Mouse (Mus musculus): ENCODE results near the gene Ogfrl1.

Ogfrl1 gene

GRCm38 (mm10) chr1:23352895-23353294 lies 44.7 kb downstream of the Ogfrl1 start:
- CTCF ChIA-PET = no interaction called here

DNA sequence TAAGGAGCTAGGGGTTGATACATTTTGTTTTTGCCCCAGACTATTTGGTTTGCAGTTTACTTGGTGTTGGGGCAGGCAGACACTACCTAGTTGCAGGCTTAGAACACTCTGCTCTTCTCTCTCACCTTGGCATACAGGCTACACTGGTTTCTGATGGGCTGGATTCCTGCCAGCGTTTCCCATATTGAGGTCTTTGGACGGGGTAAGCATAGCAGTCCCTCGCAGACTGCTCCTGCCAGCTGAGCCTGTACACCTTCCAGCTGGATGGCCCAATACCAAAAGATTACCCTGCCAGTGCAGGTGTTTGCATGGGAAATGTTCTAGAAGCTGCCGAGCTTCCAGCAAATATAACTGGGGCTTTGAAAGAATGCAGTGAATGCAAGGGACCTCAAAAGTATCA lies 45.8 kb downstream of the Ogfrl1 start:
- CTCF ChIA-PET = no interaction called here

- CTCF ChIA-PET = no interaction called here
Measured at GRCm38 (mm10) chr1:23345633-23346032, 51.9 kb downstream of the Ogfrl1 start.

DNA sequence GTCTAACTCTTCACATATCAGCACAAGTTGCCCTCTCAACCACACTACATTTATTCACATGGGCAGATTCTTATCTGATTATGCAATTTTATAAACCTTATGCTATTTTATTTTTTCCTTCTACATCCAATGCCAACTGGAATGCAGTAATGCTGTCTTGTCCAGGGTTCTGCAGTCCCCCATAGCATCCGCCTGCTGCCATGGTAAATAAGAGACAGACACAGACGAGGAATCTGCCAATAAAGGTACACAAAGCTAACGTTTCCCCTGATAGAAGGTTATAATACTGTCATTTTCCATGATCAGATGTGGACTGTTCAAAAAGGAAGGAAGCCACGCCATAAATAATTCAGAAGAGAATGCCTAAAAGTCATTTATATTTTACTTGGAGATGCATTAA lies 54.7 kb downstream of the Ogfrl1 start:
- CTCF ChIA-PET = no interaction called here

DNA sequence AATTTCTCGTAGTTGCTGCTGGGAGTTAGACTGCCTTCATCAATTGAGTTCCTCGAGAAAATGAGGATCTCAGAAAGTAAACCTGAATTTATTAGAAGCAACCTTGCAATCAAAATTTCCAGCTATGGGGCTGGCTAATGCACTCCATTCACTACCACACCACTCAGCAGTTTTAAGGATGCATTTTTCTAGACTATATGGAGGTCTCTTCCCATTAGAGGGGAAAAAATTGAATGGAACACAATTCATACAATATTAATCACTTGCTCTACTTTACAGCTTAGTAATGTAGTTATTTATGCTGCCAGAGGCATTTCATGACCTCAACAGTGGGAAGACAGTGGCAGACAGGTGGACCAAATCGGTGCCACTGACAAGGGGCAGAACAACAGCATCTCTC lies 55.3 kb downstream of the Ogfrl1 start:
- CTCF ChIA-PET = no interaction called here

- CTCF ChIA-PET = no interaction called here
Measured at GRCm38 (mm10) chr1:23335726-23336363, 61.7 kb downstream of the Ogfrl1 start.

DNA sequence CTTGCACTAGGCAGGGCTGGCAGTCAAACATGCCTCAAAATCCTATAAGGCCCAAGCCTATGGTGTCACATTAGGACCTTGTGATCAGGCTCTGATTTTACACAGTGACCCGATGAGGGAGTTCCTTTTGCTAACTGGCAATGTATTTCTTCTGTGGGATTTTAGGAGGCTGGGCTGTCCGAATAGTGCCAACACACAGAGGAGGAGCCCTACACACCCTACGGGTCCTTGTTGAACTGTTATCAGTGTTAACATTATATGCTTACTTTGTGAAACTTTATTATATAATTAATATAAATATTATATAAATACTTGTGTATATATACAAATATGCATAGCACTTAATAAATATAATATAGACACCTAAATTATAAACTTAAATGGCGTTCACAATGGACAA lies 62.5 kb downstream of the Ogfrl1 start:
- CTCF ChIA-PET = no interaction called here

DNA sequence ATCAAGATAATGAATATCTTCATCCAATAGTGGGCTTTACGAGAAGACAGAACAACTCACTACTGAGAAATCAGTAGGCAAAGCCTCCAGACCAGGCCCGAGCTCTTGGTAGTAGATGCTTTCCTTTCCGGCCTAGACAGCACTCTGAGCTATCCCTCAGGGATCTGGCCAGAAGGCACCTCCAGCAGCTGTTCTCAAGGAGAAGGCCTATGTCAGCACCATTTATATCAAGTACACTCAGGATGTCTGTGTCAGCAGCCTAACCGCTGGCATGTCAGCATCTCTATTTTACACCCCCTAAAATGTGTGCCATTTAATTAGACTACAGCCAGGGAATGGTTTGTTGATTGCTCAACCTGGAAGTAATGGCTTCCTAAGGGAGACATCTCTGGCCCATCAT lies 65.4 kb downstream of the Ogfrl1 start:
- CTCF ChIA-PET = no interaction called here

DNA sequence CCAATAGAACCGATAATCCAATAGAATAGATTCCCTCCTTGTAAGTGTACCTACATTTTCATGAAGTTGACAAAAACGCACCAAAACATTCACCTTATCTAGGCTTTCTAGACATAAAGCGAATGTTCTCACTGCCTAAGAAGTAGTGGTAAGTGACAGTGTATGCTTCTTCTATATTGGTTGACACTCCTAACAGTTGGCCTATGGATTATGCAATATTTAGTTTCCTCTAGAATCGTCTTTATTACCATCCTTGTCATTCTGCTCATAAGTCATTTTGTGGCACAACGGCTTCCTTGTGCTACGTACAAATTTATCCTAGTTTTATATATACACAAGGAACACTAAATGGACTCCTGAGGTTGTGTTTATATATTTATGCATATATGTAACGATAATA lies 72.4 kb downstream of the Ogfrl1 start:
- CTCF ChIA-PET = no interaction called here

DNA sequence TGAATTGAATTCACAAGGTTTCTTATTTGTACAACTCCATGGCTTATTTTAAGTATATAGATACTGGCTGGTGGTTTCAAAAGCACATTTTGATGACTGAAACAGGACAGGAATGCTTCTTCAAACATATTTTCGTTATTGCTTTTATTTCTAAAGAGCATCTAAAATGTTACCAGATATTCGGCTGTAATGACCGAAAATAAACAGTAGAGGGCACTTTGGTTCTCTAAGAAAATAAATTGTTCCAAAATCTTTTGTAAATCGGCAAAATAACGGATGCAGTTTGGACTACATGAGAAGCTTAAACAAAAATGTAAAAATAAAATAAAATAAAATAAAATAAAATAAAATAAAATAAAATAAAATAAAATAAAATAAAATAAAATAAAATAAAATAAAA lies 73.3 kb downstream of the Ogfrl1 start:
- CTCF ChIA-PET = no interaction called here

GRCm38 (mm10) chr1:23323286-23323685 lies 74.3 kb downstream of the Ogfrl1 start:
- CTCF ChIA-PET = no interaction called here

GRCm38 (mm10) chr1:23322208-23322607 lies 75.4 kb downstream of the Ogfrl1 start:
- CTCF ChIA-PET = interaction anchor here (0.6 kb wide), 1 partner anchor 18 kb away, joined by 4 read pairs; no protein-coding TSS in a partner anchor

DNA sequence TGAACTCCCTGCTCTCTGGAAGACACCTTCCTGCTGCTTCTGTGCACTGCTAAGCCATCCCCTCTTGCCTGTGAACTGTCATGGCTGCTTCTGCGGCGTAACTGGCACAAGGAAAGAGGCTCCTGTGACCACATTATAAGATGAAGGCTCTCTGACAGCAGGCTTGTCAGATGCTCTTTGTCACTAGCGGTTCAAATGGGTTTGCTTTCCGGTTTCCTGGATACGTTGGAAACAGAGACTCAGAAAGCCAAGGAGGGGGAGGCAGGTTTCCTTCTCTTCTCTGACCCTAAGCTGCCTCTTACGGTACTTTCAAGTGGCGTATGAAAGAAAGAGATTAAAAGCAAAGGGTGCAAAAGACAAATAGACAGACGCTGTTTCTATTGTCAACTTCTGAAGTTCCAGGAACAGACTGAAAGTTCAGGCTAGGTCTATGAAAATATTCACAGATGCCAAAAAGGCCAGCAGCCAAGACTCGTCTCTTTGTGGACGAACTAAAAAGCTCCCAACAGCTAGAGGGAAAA lies 76.2 kb downstream of the Ogfrl1 start:
- CTCF ChIA-PET = no interaction called here

GRCm38 (mm10) chr1:23320591-23321195 lies 76.9 kb downstream of the Ogfrl1 start:
- CTCF ChIA-PET = no interaction called here

All from spleen, embryonic (tissue).